In genomic region chr6:136910247-136910890, GRCm38 (mm10) we compare ENCODE assay signal across 13 mouse cellular contexts. TPM values are rescaled to one million over a fixed set of nuclear protein-coding genes. Genes with fewer than 3 reads are reported as not detected.
DNase-seq lines count a peak whose midpoint lies in the region; ATAC-seq lines count a peak whose summit lies in the region.
"Had no signal": no experiment of that assay in that cellular context is flagged by ENCODE, and none has a peak within 500 bp of the region (broad histone marks: within the 10 kb centered on the region; RNA-seq: fewer than 3 reads in every experiment).

No protein-coding gene starts in this region.

- peak overlapping the region; percentile 65 for H3K27ac ChIP-seq in embryonic facial prominence, embryonic 12.5 days
- no peak overlapping the region for H3K27ac ChIP-seq in embryonic facial prominence, embryonic 10.5 days (replicated peaks)
- H3K27ac ChIP-seq in embryonic facial prominence, embryonic 15.5 days (replicated peaks) = peak overlapping the region; percentile 17
- H3K27ac ChIP-seq: liver, embryonic 12.5 days had no signal

- H3K36me3 ChIP-seq in embryonic facial prominence, embryonic 12.5 days = no peaks in the 10 kb centered on the region
- H3K36me3 ChIP-seq in embryonic facial prominence, embryonic 10.5 days (replicated peaks) = no peaks in the 10 kb centered on the region
- H3K36me3 ChIP-seq in embryonic facial prominence, embryonic 15.5 days = no peaks in the 10 kb centered on the region
- H3K36me3 ChIP-seq: G1E; liver, embryonic 12.5 days had no signal

- no peaks in the 10 kb centered on the region for H3K9me3 ChIP-seq in embryonic facial prominence, embryonic 12.5 days
- no peaks in the 10 kb centered on the region for H3K9me3 ChIP-seq in embryonic facial prominence, embryonic 10.5 days
- no peaks in the 10 kb centered on the region for H3K9me3 ChIP-seq in embryonic facial prominence, embryonic 15.5 days (replicated peaks)
- H3K9me3 ChIP-seq: G1E; liver, embryonic 12.5 days had no signal

- 65% methylated on average over 9 of the region's 9 CpGs for WGBS in embryonic facial prominence, embryonic 12.5 days
- 95% methylated on average over 9 of the region's 9 CpGs for WGBS in embryonic facial prominence, embryonic 10.5 days
- WGBS in embryonic facial prominence, embryonic 15.5 days = 56% methylated on average over 9 of the region's 9 CpGs

- H3K4me3 ChIP-seq in embryonic facial prominence, embryonic 12.5 days = no peak overlapping the region
- H3K4me3 ChIP-seq in embryonic facial prominence, embryonic 10.5 days = no peak overlapping the region
- no peak overlapping the region for H3K4me3 ChIP-seq in embryonic facial prominence, embryonic 15.5 days (replicated peaks)
- H3K4me3 ChIP-seq: liver, embryonic 12.5 days had no signal

- no peaks in the 10 kb centered on the region for H3K27me3 ChIP-seq in embryonic facial prominence, embryonic 12.5 days
- 0 out of 2 replicates have a peak, but pooled peaks cover 5% of the 10 kb centered on the region for H3K27me3 ChIP-seq in embryonic facial prominence, embryonic 10.5 days (replicated peaks; ENCODE audit: low read depth, poor library complexity, severe bottlenecking)
- H3K27me3 ChIP-seq in embryonic facial prominence, embryonic 15.5 days = no peaks in the 10 kb centered on the region
- H3K27me3 ChIP-seq: liver, embryonic 12.5 days had no signal

- no peak for ATAC-seq in embryonic facial prominence, embryonic 12.5 days (ENCODE audit: insufficient number of reproducible peaks, insufficient read depth, low FRiP score, low TSS enrichment)
- ATAC-seq in embryonic facial prominence, embryonic 15.5 days (ENCODE audit: insufficient number of reproducible peaks, low FRiP score, low TSS enrichment, low read depth) = no peak
- ATAC-seq: liver, embryonic 12.5 days had no signal

- H3K4me1 ChIP-seq in embryonic facial prominence, embryonic 12.5 days = peaks cover 28% of the 10 kb centered on the region
- peaks cover 29% of the 10 kb centered on the region for H3K4me1 ChIP-seq in embryonic facial prominence, embryonic 10.5 days
- peaks cover 46% of the 10 kb centered on the region for H3K4me1 ChIP-seq in embryonic facial prominence, embryonic 15.5 days

- no peak overlapping the region for H3K9ac ChIP-seq in embryonic facial prominence, embryonic 12.5 days
- no peak overlapping the region for H3K9ac ChIP-seq in embryonic facial prominence, embryonic 15.5 days
- H3K9ac ChIP-seq: liver, embryonic 12.5 days had no signal

- H3K4me2 ChIP-seq in embryonic facial prominence, embryonic 12.5 days (replicated peaks) = no peak overlapping the region
- no peak overlapping the region for H3K4me2 ChIP-seq in embryonic facial prominence, embryonic 15.5 days (replicated peaks)
- H3K4me2 ChIP-seq: liver, embryonic 12.5 days had no signal

- no peak for DNase-seq in embryonic facial prominence, embryonic 10.5 days (ENCODE audit: low spot score)
- peak; percentile 56 for DNase-seq in kidney, postnatal 14 days
- no peak for DNase-seq in kidney, adult 18-20 months
- DNase-seq in lung, postnatal 10 days = peak; percentile 80
- DNase-seq in cerebellum, adult 11 months = no peak
- no peak for DNase-seq in embryo, embryonic 10.5 days (ENCODE audit: low spot score)
- DNase-seq: adrenal gland, adult 8-10 months; cerebellum, adult 9-11 months; layer of hippocampus, adult 9-11 months had no signal

RNA-seq across cellular contexts. Expression of gene Erp27, which starts 11.6 kb away (rescaled TPM):
- 0.19 and 0.55 TPM in 2 replicates for polyA plus RNA-seq in embryonic facial prominence, embryonic 12.5 days (2016; fragmentation: Nextera tagmentation; extraction: Ambion mirVana)
- 0.29 TPM in 1 of 2 replicates, not detected in the other for polyA plus RNA-seq in embryonic facial prominence, embryonic 10.5 days (2016; fragmentation: Nextera tagmentation; extraction: Ambion mirVana)
- polyA plus RNA-seq in embryonic facial prominence, embryonic 15.5 days (2015; fragmentation: Nextera tagmentation; extraction: Ambion mirVana) = 0.60 and 0.80 TPM in 2 replicates
- polyA plus RNA-seq: G1E had no signal

RNA-seq across cellular contexts. Expression of gene Pde6h, which starts 13.3 kb away (rescaled TPM):
- polyA plus RNA-seq in embryonic facial prominence, embryonic 12.5 days (2016; fragmentation: Nextera tagmentation; extraction: Ambion mirVana) = not detected in 2 replicates
- not detected in 2 replicates for polyA plus RNA-seq in embryonic facial prominence, embryonic 10.5 days (2016; fragmentation: Nextera tagmentation; extraction: Ambion mirVana)
- not detected in 2 replicates for polyA plus RNA-seq in embryonic facial prominence, embryonic 15.5 days (2015; fragmentation: Nextera tagmentation; extraction: Ambion mirVana)
- polyA plus RNA-seq: G1E; liver, embryonic 12.5 days had no signal

RNA-seq across cellular contexts. Expression of gene Arhgdib, which starts 31.3 kb away (rescaled TPM):
- 51.1 and 58.5 TPM in 2 replicates for polyA plus RNA-seq in embryonic facial prominence, embryonic 12.5 days (2016; fragmentation: Nextera tagmentation; extraction: Ambion mirVana)
- 32.1 and 39.3 TPM in 2 replicates for polyA plus RNA-seq in embryonic facial prominence, embryonic 10.5 days (2016; fragmentation: Nextera tagmentation; extraction: Ambion mirVana)
- 140 and 145 TPM in 2 replicates for polyA plus RNA-seq in embryonic facial prominence, embryonic 15.5 days (2015; fragmentation: Nextera tagmentation; extraction: Ambion mirVana)

RNA-seq across cellular contexts. Expression of gene Mgp, which starts 34.7 kb away (rescaled TPM):
- 41.2 and 42.9 TPM in 2 replicates for polyA plus RNA-seq in embryonic facial prominence, embryonic 12.5 days (2016; fragmentation: Nextera tagmentation; extraction: Ambion mirVana)
- polyA plus RNA-seq in embryonic facial prominence, embryonic 10.5 days (2016; fragmentation: Nextera tagmentation; extraction: Ambion mirVana) = 3.5 and 4.2 TPM in 2 replicates
- 211 and 283 TPM in 2 replicates for polyA plus RNA-seq in embryonic facial prominence, embryonic 15.5 days (2015; fragmentation: Nextera tagmentation; extraction: Ambion mirVana)
- polyA plus RNA-seq: G1E had no signal

RNA-seq across cellular contexts. Expression of gene Art4, which starts 52.8 kb away (rescaled TPM):
- polyA plus RNA-seq in embryonic facial prominence, embryonic 12.5 days (2016; fragmentation: Nextera tagmentation; extraction: Ambion mirVana) = 1.1 and 1.6 TPM in 2 replicates
- 2.2 and 2.6 TPM in 2 replicates for polyA plus RNA-seq in embryonic facial prominence, embryonic 10.5 days (2016; fragmentation: Nextera tagmentation; extraction: Ambion mirVana)
- polyA plus RNA-seq in embryonic facial prominence, embryonic 15.5 days (2015; fragmentation: Nextera tagmentation; extraction: Ambion mirVana) = 3.0 and 3.3 TPM in 2 replicates

Comparison
In these comparisons a context has a peak if more than half of its experiments do, and no peak if none do; other contexts are left out.
1. DNase-seq: peak in kidney, postnatal 14 days (single experiment) and lung, postnatal 10 days (single experiment); none in embryonic facial prominence, embryonic 10.5 days (single experiment), kidney, adult 18-20 months (single experiment), cerebellum, adult 11 months (single experiment) and embryo, embryonic 10.5 days (single experiment).